Mouse (Mus musculus): Measurements from ENCODE around the gene Esr1. TPM values are rescaled to one million over a fixed set of nuclear protein-coding genes. Genes with fewer than 3 reads are reported as not detected.
A peak's percentile ranks its signal among the peaks of the same experiment; 100 is the strongest.

The Esr1 gene
- polyA plus RNA-seq, 1 experiment from 2014 or later, result 0.63 TPM

DNA sequence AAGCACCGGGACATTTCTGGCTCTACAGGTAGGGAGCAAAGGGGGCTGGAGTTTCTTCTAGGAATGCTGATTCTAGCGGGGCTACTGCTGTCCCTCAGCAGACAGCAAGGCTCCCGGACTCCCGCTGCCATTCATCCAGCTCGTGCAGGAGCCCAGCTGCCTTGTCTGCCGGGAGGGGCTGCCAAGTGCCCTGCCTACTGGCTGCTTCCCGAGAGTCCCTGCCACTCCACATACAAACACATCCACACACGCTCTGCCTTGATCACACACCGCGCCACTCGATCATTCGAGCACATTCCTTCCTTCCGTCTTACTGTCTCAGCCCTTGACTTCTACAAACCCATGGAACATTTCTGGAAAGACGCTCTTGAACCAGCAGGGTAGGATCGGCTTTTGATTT, 98.5 kb downstream of the Esr1 start:
- H3K9ac ChIP-seq (ENCODE audit: low read depth, low read length), result peak overlapping the region; percentile 50
- peak overlapping the region; percentile 69 for H3K4me2 ChIP-seq (ENCODE audit: low read length)
- H3K27ac ChIP-seq (ENCODE audit: low read depth, low read length), result no peak overlapping the region
- H3K4me3 ChIP-seq (ENCODE audit: low read length), result peak overlapping the region; percentile 33
- H3K36me3 ChIP-seq (ENCODE audit: control insufficient read depth, insufficient read depth, low read length), result no peaks in the 10 kb centered on the region
- peaks cover 13% of the 10 kb centered on the region for H3K4me1 ChIP-seq (ENCODE audit: control insufficient read depth, insufficient read depth, low read depth, low read length)
- H3K9me3 ChIP-seq (ENCODE audit: control insufficient read depth, low read length), result no peaks in the 10 kb centered on the region
- peak; percentile 76 for ATAC-seq
- H3K27me3 ChIP-seq (replicated peaks; ENCODE audit: control insufficient read depth, insufficient read depth, low read length), result peaks cover 16% of the 10 kb centered on the region
- 2% methylated on average over 15 of the region's 15 CpGs for WGBS

GRCm38 (mm10) chr10:4711434-4711833, 100.0 kb downstream of the Esr1 start:
- Histone ChIP-seq H3K9ac (ENCODE audit: low read depth, low read length) (no peak overlapping the region), H3K27ac (ENCODE audit: low read depth, low read length) (no peak overlapping the region), H3K9me3 (ENCODE audit: control insufficient read depth, low read length) (no peaks in the 10 kb centered on the region), H3K4me1 (ENCODE audit: control insufficient read depth, insufficient read depth, low read depth, low read length) (peaks cover 13% of the 10 kb centered on the region), H3K4me3 (ENCODE audit: low read length) (no peak overlapping the region), H3K4me2 (ENCODE audit: low read length) (no peak overlapping the region), H3K36me3 (ENCODE audit: control insufficient read depth, insufficient read depth, low read length) (no peaks in the 10 kb centered on the region), H3K27me3 (replicated peaks; ENCODE audit: control insufficient read depth, insufficient read depth, low read length) (peaks cover 16% of the 10 kb centered on the region)
- 47% methylated on average over 5 of the region's 5 CpGs for WGBS
- ATAC-seq, result no peak

GRCm38 (mm10) chr10:4712061-4712908, 100.9 kb downstream of the Esr1 start:
- Histone ChIP-seq H3K27ac (ENCODE audit: low read depth, low read length) (no peak overlapping the region), H3K27me3 (replicated peaks; ENCODE audit: control insufficient read depth, insufficient read depth, low read length) (peaks cover 16% of the 10 kb centered on the region), H3K4me1 (ENCODE audit: control insufficient read depth, insufficient read depth, low read depth, low read length) (peaks cover 13% of the 10 kb centered on the region), H3K4me3 (ENCODE audit: low read length) (peak overlapping the region; percentile 68), H3K9me3 (ENCODE audit: control insufficient read depth, low read length) (no peaks in the 10 kb centered on the region), H3K36me3 (ENCODE audit: control insufficient read depth, insufficient read depth, low read length) (no peaks in the 10 kb centered on the region), H3K4me2 (ENCODE audit: low read length) (peak overlapping the region; percentile 99), H3K9ac (ENCODE audit: low read depth, low read length) (peak overlapping the region; percentile 76)
- peak; percentile 85 for ATAC-seq
- WGBS, result under 1% methylated on average over 68 of the region's 68 CpGs

- Histone ChIP-seq H3K9ac (ENCODE audit: low read depth, low read length) (no peak overlapping the region), H3K27me3 (replicated peaks; ENCODE audit: control insufficient read depth, insufficient read depth, low read length) (peaks cover 16% of the 10 kb centered on the region), H3K4me1 (ENCODE audit: control insufficient read depth, insufficient read depth, low read depth, low read length) (peaks cover 13% of the 10 kb centered on the region), H3K9me3 (ENCODE audit: control insufficient read depth, low read length) (no peaks in the 10 kb centered on the region), H3K36me3 (ENCODE audit: control insufficient read depth, insufficient read depth, low read length) (no peaks in the 10 kb centered on the region), H3K27ac (ENCODE audit: low read depth, low read length) (no peak overlapping the region), H3K4me3 (ENCODE audit: low read length) (no peak overlapping the region), H3K4me2 (ENCODE audit: low read length) (no peak overlapping the region)
- WGBS, result 59% methylated on average over 10 of the region's 10 CpGs
- no peak for ATAC-seq
These were observed 102.0 kb downstream of the Esr1 start for GRCm38 (mm10) chr10:4713398-4713797.

- H3K27me3 ChIP-seq (replicated peaks; ENCODE audit: control insufficient read depth, insufficient read depth, low read length), result no peaks in the 10 kb centered on the region
- no peaks in the 10 kb centered on the region for H3K9me3 ChIP-seq (ENCODE audit: control insufficient read depth, low read length)
- no peak overlapping the region for H3K4me2 ChIP-seq (ENCODE audit: low read length)
- H3K27ac ChIP-seq (ENCODE audit: low read depth, low read length), result no peak overlapping the region
- no peak for ATAC-seq
- no peak overlapping the region for H3K9ac ChIP-seq (ENCODE audit: low read depth, low read length)
- no peaks in the 10 kb centered on the region for H3K36me3 ChIP-seq (ENCODE audit: control insufficient read depth, insufficient read depth, low read length)
- no peaks in the 10 kb centered on the region for H3K4me1 ChIP-seq (ENCODE audit: control insufficient read depth, insufficient read depth, low read depth, low read length)
- WGBS, result 49% methylated on average over 3 of the region's 3 CpGs
- H3K4me3 ChIP-seq (ENCODE audit: low read length), result no peak overlapping the region
These were observed 113.5 kb downstream of the Esr1 start for GRCm38 (mm10) chr10:4724851-4725250.

DNA sequence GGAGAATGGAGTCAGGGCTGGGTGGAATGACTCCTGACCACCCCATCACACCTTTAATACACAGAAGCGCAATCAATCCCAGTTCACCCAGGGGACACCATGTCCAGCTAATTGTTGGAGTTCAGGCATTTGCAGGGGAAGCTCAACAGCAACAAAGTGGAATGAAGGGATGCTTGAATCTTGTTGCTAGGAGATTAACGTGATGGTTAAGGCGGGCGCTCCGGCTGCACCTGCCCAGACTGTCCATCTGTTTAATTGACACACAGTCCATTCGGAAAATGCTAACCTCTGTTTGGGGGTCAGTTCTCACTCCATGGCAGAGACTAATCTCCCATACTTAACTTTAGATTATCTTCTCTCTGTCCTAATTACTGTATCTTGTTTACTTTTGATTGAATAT, 114.7 kb downstream of the Esr1 start:
- Histone ChIP-seq H3K36me3 (ENCODE audit: control insufficient read depth, insufficient read depth, low read length) (no peaks in the 10 kb centered on the region), H3K27ac (ENCODE audit: low read depth, low read length) (no peak overlapping the region), H3K4me2 (ENCODE audit: low read length) (no peak overlapping the region), H3K9ac (ENCODE audit: low read depth, low read length) (no peak overlapping the region), H3K4me3 (ENCODE audit: low read length) (no peak overlapping the region), H3K9me3 (ENCODE audit: control insufficient read depth, low read length) (no peaks in the 10 kb centered on the region), H3K4me1 (ENCODE audit: control insufficient read depth, insufficient read depth, low read depth, low read length) (no peaks in the 10 kb centered on the region), H3K27me3 (replicated peaks; ENCODE audit: control insufficient read depth, insufficient read depth, low read length) (no peaks in the 10 kb centered on the region)
- 54% methylated on average over 6 of the region's 6 CpGs for WGBS
- ATAC-seq, result peak; percentile 40; the same call in 1 of the 2 replicates

DNA sequence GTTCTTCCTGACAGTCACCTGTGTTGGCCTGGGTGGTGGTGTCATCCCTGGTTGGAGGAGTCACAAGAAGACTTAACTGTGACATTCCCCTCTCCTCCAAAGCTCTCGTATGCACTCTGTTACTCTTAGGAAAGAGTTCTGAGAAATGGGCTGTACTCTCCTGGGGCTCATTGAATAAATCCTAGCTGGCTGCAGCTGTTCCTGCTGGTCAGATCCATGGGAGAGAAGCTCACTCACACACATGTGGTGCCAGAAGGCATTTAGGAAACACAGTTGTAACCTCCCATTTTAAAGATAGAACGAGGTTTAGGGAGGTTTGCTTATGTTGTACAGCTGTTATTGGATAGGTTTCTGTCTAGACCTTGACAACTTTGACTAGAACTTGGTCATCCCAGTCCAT, 120.9 kb downstream of the Esr1 start:
- H3K9ac ChIP-seq (ENCODE audit: low read depth, low read length), result no peak overlapping the region
- H3K36me3 ChIP-seq (ENCODE audit: control insufficient read depth, insufficient read depth, low read length), result no peaks in the 10 kb centered on the region
- 77% methylated on average over 2 of the region's 2 CpGs for WGBS
- H3K9me3 ChIP-seq (ENCODE audit: control insufficient read depth, low read length), result no peaks in the 10 kb centered on the region
- H3K4me1 ChIP-seq (ENCODE audit: control insufficient read depth, insufficient read depth, low read depth, low read length), result no peaks in the 10 kb centered on the region
- no peaks in the 10 kb centered on the region for H3K27me3 ChIP-seq (replicated peaks; ENCODE audit: control insufficient read depth, insufficient read depth, low read length)
- no peak overlapping the region for H3K4me2 ChIP-seq (ENCODE audit: low read length)
- no peak overlapping the region for H3K4me3 ChIP-seq (ENCODE audit: low read length)
- ATAC-seq, result no peak
- H3K27ac ChIP-seq (ENCODE audit: low read depth, low read length), result no peak overlapping the region

DNA sequence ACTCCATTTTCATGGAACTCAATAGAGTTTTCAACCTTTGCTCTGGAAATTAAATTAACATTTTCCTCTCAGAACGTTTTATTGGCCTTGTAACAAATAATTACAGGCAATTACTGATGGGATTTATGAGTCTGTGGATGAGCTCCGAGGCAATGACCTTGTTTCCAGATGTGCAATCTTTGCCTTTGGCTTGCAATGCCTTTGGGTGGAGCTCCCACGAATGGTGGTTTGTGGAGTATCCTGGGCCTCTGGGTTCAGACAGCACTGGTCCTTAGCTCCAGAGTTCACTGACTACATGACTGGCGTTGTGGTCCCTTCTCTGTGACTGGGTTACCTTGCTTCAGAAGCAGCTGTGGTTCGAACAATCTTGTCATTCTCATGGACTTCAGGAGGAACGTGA, 122.6 kb downstream of the Esr1 start:
- WGBS, result 78% methylated on average over 6 of the region's 6 CpGs
- H3K9ac ChIP-seq (ENCODE audit: low read depth, low read length), result no peak overlapping the region
- no peaks in the 10 kb centered on the region for H3K36me3 ChIP-seq (ENCODE audit: control insufficient read depth, insufficient read depth, low read length)
- H3K27me3 ChIP-seq (replicated peaks; ENCODE audit: control insufficient read depth, insufficient read depth, low read length), result no peaks in the 10 kb centered on the region
- H3K9me3 ChIP-seq (ENCODE audit: control insufficient read depth, low read length), result no peaks in the 10 kb centered on the region
- no peaks in the 10 kb centered on the region for H3K4me1 ChIP-seq (ENCODE audit: control insufficient read depth, insufficient read depth, low read depth, low read length)
- no peak overlapping the region for H3K4me3 ChIP-seq (ENCODE audit: low read length)
- no peak overlapping the region for H3K4me2 ChIP-seq (ENCODE audit: low read length)
- no peak for ATAC-seq
- H3K27ac ChIP-seq (ENCODE audit: low read depth, low read length), result no peak overlapping the region

DNA sequence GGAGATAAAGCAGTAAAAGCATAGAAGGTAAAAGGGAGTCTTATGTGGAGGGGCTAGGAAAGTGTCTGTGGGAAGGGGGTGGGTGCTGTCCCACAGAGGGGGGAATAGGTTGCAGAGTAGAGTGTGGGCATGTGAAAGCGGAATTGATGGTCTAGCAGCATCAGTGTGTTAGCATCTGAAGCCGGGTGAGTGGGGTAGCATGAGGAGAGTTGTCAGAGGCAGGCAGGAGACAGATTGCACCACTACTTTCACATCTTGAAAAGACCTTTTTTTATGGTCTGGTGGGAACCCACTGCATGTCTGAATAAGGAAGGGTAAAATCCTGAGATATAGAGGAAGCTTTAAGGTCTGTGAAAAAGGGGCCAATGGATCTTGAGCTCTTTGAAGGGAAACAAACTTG, 123.5 kb downstream of the Esr1 start:
- Histone ChIP-seq H3K4me1 (ENCODE audit: control insufficient read depth, insufficient read depth, low read depth, low read length) (no peaks in the 10 kb centered on the region), H3K4me2 (ENCODE audit: low read length) (no peak overlapping the region), H3K4me3 (ENCODE audit: low read length) (no peak overlapping the region), H3K9me3 (ENCODE audit: control insufficient read depth, low read length) (no peaks in the 10 kb centered on the region), H3K36me3 (ENCODE audit: control insufficient read depth, insufficient read depth, low read length) (no peaks in the 10 kb centered on the region), H3K27me3 (replicated peaks; ENCODE audit: control insufficient read depth, insufficient read depth, low read length) (no peaks in the 10 kb centered on the region), H3K27ac (ENCODE audit: low read depth, low read length) (no peak overlapping the region), H3K9ac (ENCODE audit: low read depth, low read length) (no peak overlapping the region)
- ATAC-seq, result no peak
- WGBS, result 93% methylated on average over 2 of the region's 2 CpGs
